Mouse (Mus musculus): ENCODE results near the gene Dsel.

Dsel gene

DNA sequence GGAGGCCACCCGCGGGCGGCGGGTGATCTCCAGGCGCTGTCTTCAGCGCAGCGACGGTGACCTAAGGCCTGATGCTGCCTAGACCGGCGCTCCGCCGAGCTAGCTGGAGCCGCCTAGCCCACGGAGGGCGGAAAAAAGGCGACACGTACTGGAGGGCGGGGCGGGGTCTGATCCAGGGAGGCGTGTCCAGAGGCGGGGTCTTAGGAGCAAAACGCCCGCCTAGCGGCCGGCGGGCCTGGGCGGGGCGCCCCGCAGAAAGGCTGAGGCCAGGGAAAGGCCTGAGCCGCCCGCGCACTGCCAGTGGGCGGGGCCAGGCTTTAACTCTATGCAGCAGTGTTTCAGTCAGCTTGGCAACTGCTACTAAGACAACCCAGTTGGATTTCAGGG lies at the start of gene Dsel:
Gene Dsel (minus strand): TSS at position 140 of the 387 bp plus-strand sequence.
- DNase-seq, result peak; percentile 91

DNA sequence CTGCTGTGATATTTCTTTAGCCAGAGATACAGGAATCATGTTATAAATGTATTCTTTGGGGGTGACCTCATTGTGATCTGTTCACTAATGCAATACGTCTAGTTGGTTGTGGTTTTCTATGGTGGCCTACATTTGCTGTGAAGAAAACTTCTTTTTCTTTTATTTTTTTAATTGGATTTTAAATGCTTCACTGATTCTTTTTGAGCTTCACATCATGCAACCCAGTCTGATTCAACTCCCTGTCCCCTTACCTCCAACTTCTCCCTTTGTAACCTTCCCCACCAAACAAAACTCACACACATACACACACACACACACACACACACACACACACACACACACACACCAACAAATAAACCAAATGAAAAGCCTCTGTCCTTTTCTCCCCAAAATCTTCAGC lies 46.7 kb upstream of the Dsel start:
- DNase-seq, result no peak

DNA sequence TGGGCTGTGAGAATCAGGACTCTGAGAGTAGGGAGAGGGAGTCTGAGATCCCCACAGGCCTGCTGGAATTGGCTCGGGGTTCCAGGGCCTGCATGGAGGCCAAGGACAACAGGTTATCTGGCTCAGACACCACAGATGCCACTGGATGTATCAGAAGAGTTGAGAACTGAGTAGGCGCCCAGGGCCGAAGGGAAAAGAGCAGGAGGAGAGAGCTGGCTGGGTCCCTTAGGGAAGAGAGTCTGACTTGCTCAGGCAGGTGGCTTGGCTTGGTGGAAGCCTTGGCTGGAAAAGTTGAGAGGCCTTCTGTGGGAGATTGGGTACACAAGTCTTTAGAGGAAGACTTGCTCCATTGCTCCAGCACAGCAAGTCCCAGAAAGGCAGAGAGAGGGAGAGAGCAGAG lies 18.6 kb upstream of the Dsel start:
- no peak for DNase-seq

DNA sequence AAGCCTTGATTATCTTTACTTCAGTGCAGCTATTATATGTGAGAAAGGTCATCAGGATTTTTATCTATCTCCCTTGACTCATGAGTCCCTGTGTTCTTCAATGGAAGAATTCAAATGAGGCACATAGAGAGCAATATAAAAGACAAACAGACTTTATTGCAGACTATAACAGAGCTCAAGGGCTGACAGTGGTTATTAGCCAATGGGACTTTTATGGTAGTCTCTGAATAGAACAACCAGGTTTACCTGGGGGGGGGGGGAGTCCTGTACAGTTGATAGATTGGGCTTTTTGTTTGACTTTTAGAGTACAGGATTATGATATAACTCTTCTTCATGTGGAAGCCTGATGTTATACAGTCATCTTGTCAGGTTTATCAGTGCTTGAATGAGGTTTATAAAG lies 11.1 kb upstream of the Dsel start:
- no peak for DNase-seq

DNA sequence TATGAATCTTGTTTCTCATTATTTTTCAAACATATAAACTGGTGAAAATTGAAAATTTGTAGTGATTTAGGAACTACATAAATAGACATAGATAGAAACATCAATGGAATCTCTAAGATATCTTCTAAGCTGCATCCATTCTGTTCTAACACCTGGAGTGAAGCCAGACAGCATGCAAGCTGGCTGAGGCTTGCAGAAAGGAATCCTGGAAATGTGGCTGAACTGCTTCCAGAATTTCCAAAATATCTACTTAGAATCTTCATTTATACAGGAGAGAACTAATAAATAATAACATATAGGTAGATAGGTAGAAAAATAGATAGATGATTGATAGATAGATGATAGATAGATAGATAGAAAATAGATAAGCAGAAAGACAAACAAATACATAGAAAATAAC lies 8.5 kb upstream of the Dsel start:
- DNase-seq, result no peak

DNA sequence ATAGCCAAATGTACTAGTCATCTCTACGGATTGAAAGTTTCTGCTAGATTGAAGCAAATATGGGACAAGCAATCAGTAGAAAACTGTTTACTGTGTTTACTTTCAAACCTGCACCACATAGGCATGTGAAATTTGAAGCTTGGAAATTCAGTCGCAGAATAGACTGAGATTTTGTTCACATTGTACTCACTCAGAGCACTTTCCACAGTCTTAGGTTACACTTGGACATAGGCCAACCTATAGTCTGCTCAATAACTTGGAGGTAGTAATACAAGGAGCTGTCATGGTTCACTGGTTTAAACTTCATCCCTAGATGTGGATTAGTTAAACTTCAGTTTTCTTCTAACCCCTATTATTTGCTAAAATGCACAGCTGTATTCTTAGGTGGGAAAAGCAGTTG lies 749 bp upstream of the Dsel start:
- no peak for DNase-seq

DNA sequence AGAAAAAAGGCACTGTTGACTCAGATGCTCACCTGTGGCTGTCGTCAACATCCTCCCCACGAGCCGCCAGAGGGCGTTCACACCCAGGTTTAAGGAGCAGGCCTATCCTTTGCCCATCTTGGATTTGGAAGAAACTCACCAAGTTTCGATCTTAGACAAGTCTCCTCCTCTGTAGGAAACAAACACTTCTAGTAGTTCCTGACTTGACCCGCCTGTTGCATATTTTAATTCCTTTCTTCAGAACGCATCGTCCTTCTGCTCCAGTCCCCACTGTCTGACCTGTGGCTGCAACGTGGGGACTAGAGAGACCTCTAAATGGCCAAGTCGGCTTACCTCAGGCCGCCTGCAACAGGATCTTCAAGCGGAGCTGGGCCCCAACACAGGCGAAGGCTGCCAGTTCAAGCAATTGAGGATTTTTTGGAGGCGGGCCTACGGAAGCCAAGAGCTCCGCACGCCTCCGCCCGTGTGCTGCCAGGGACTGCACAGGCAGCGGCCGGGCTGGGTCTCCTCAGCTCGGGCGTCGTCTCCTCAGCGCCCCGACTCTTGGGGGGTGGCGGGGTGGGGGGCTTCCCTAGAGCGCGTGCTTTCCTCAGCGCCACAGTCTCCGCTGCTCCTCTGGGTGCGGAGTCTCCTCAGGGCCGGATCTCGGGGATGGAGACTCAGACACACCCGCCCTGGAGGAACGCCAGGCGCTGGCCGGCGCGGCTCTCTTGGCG lies 497 bp downstream of the Dsel start:
- DNase-seq, result peak; percentile 76

DNA sequence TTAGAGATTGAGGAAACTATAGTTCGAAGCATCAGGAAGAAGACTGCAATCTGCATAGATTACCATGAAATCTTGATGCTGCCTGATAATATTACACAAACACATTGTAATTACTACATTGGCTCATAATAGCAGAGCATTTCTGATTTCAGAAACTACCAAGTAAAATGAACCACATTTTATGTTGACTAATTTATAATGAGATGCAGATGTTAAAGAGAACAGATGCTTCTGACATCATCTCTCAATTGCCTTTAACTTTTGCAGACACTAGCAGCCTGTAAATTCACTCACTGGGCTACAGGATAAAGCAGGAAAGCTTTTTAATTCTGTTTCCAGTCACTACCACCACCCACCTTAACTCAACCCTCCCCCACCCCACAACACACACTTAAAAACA lies 6.9 kb downstream of the Dsel start:
- no peak for DNase-seq

DNA sequence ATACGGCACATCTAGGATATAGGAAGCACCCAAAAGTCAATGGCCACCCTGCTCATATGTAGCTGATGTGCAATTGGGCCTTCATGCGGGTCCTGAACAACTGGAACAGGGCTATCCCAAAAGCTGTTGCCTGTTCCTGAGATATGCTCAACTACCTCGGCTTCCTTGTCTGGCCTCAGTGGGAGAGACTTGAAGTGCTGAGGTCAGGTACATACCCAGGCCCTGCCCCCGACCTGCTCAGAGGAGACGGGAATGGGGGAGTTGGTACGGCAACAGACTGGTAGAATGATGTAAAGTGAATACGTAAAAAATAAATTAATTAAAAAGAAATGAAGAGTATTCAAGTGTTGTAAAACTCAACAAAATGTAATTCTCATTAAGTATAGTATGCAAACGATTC lies 12.3 kb downstream of the Dsel start:
- no peak for DNase-seq

DNA sequence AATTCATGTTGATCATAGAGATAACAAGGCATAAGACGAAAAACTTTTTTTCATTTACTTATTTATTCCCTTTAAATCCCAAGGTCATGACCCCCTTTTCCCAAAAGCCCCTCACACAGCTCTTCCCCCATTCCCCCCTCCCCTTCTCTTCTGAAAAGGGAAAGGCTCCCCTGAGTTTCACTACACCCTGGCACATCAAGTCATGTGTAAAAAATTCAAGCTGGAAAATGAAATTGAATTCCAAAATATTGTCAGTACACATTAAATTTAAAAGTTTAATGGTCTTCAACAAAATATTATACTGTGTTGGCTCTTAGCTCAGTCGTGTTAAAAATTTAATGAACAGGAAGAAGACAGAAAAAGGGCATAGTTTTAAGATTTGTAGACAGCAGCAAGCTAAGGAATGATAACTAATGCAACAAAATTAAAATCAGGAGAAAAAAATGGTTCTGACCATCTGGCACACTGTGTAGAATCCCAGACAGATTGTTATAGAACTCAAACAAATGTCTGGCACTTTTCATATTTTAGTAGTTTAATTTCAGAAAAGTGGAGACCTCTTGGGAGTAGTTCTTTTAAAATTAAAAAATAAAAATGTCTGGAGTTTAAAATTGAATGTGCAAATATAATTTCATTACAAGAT lies 31.0 kb downstream of the Dsel start:
- DNase-seq, result no peak
